Mouse (Mus musculus) intestine, embryonic 15.5 days (tissue): ENCODE results near the gene Gm20388. TPM values are rescaled to one million over a fixed set of nuclear protein-coding genes. Genes with fewer than 3 reads are reported as not detected.

Experiments used
- ATAC-seq: fragments of 200-750 bp; cut with Nextera tagmentation; 2 replicates; pipeline ENCODE4 v1.8.0; 2017; ENCODE audit warnings: moderate TSS enrichment, moderate library complexity
- H3K27ac ChIP-seq: fragments of 300-500 bp; sonication (generic); 2 replicates; pipeline ENCODE4 v1.5.1; 2015; ENCODE audit warnings: mild to moderate bottlenecking, inconsistent platforms
- H3K27me3 ChIP-seq: fragments of 300-500 bp; sonication (generic); replicated peaks from 2 replicates; pipeline ENCODE4 v1.6.1; 2015; ENCODE audit warnings: inconsistent platforms
- H3K36me3 ChIP-seq: fragments of 300-500 bp; sonication (generic); 2 replicates; pipeline ENCODE4 v1.6.1; 2015; ENCODE audit warnings: inconsistent platforms
- H3K4me1 ChIP-seq: fragments of 300-500 bp; sonication (generic); replicated peaks from 2 replicates; pipeline ENCODE4 v1.6.1; 2015; ENCODE audit warnings: inconsistent platforms
- H3K4me2 ChIP-seq: fragments of 300-500 bp; sonication (generic); replicated peaks from 2 replicates; pipeline ENCODE4 v1.6.1; 2015; ENCODE audit warnings: mild to moderate bottlenecking, inconsistent platforms
- H3K4me3 ChIP-seq: fragments of 300-500 bp; sonication (generic); replicated peaks from 2 replicates; pipeline ENCODE4 v1.5.1; 2015; ENCODE audit warnings: inconsistent platforms
- H3K9ac ChIP-seq: fragments of 300-500 bp; sonication (generic); 2 replicates; pipeline ENCODE4 v1.6.1; 2015; ENCODE audit warnings: inconsistent platforms
- H3K9me3 ChIP-seq: fragments of 300-500 bp; sonication (generic); 2 replicates; pipeline ENCODE4 v1.6.1; 2016; ENCODE audit warnings: inconsistent platforms
- WGBS: fragments of 180-500 bp; shearing (Covaris S2); methylation state at CpG from one replicate; pipeline ENCODE4 v1.1.7; 2015; 5-methylcytosine and 5-hydroxymethylcytosine counted together
- polyA plus RNA-seq: library from polyadenylated mRNA; unstranded; fragments of >200 nt; fragmentation: Nextera tagmentation; extraction: Ambion mirVana; gene quantifications from 2 replicates; pipeline ENCODE4 v1.2.1, GENCODE M21; 2015

The Gm20388 gene
- polyA plus RNA-seq, 1 experiment from 2014 or later: not detected

GRCm38 (mm10) chr8:122829396-122829795 is 2918.8 kb downstream of the Gm20388 start:
- no peaks in the 10 kb centered on the region for H3K27me3 ChIP-seq
- no peaks in the 10 kb centered on the region for H3K9me3 ChIP-seq
- H3K4me3 ChIP-seq: no peak overlapping the region
- H3K36me3 ChIP-seq: no peaks in the 10 kb centered on the region
- no peak overlapping the region for H3K4me2 ChIP-seq
- no peak overlapping the region for H3K9ac ChIP-seq
- no peak overlapping the region for H3K27ac ChIP-seq
- no peaks in the 10 kb centered on the region for H3K4me1 ChIP-seq
- no peak for ATAC-seq
- 66% methylated on average over 3 of the region's 3 CpGs for WGBS

GRCm38 (mm10) chr8:122830349-122831061 is 2919.9 kb downstream of the Gm20388 start:
- H3K4me2 ChIP-seq: no peak overlapping the region
- H3K9ac ChIP-seq: no peak overlapping the region
- WGBS: 40% methylated on average over 8 of the region's 8 CpGs
- peak; percentile 78 for ATAC-seq
- no peaks in the 10 kb centered on the region for H3K4me1 ChIP-seq
- H3K27me3 ChIP-seq: no peaks in the 10 kb centered on the region
- no peaks in the 10 kb centered on the region for H3K9me3 ChIP-seq
- H3K4me3 ChIP-seq: no peak overlapping the region
- no peak overlapping the region for H3K27ac ChIP-seq
- H3K36me3 ChIP-seq: no peaks in the 10 kb centered on the region

- Histone ChIP-seq H3K36me3 (no peaks in the 10 kb centered on the region), H3K4me3 (no peak overlapping the region), H3K9ac (no peak overlapping the region), H3K4me2 (no peak overlapping the region), H3K4me1 (no peaks in the 10 kb centered on the region), H3K9me3 (no peaks in the 10 kb centered on the region), H3K27ac (no peak overlapping the region), H3K27me3 (no peaks in the 10 kb centered on the region)
- WGBS: 87% methylated on average over 8 of the region's 8 CpGs
- ATAC-seq: no peak
These were observed 2923.8 kb downstream of the Gm20388 start for GRCm38 (mm10) chr8:122834416-122834815.

GRCm38 (mm10) chr8:122834971-122835370 is 2924.3 kb downstream of the Gm20388 start:
- H3K36me3 ChIP-seq: no peaks in the 10 kb centered on the region
- H3K4me2 ChIP-seq: no peak overlapping the region
- no peaks in the 10 kb centered on the region for H3K9me3 ChIP-seq
- no peak overlapping the region for H3K4me3 ChIP-seq
- no peak overlapping the region for H3K9ac ChIP-seq
- 33% methylated on average over 8 of the region's 8 CpGs for WGBS
- H3K27me3 ChIP-seq: no peaks in the 10 kb centered on the region
- H3K27ac ChIP-seq: no peak overlapping the region
- peak; percentile 65 for ATAC-seq
- H3K4me1 ChIP-seq: no peaks in the 10 kb centered on the region

- whole genome bisulfite sequencing: 84% methylated on average over 12 of the region's 12 CpGs
- no peak for ATAC-seq
- H3K4me1 ChIP-seq: no peaks in the 10 kb centered on the region
- H3K9me3 ChIP-seq: no peaks in the 10 kb centered on the region
- no peaks in the 10 kb centered on the region for H3K36me3 ChIP-seq
- H3K27me3 ChIP-seq: no peaks in the 10 kb centered on the region
- no peak overlapping the region for H3K9ac ChIP-seq
- H3K4me3 ChIP-seq: no peak overlapping the region
- H3K4me2 ChIP-seq: no peak overlapping the region
- no peak overlapping the region for H3K27ac ChIP-seq
These were observed 2925.6 kb downstream of the Gm20388 start for GRCm38 (mm10) chr8:122836199-122836598.

GRCm38 (mm10) chr8:122836696-122837095 is 2926.1 kb downstream of the Gm20388 start:
- H3K27ac ChIP-seq: no peak overlapping the region
- no peaks in the 10 kb centered on the region for H3K4me1 ChIP-seq
- ATAC-seq: peak; percentile 49; the same call in 1 of the 2 replicates
- H3K27me3 ChIP-seq: no peaks in the 10 kb centered on the region
- no peaks in the 10 kb centered on the region for H3K9me3 ChIP-seq
- no peak overlapping the region for H3K4me2 ChIP-seq
- 78% methylated on average over 13 of the region's 13 CpGs for WGBS
- H3K4me3 ChIP-seq: no peak overlapping the region
- H3K9ac ChIP-seq: no peak overlapping the region
- H3K36me3 ChIP-seq: no peaks in the 10 kb centered on the region

DNA sequence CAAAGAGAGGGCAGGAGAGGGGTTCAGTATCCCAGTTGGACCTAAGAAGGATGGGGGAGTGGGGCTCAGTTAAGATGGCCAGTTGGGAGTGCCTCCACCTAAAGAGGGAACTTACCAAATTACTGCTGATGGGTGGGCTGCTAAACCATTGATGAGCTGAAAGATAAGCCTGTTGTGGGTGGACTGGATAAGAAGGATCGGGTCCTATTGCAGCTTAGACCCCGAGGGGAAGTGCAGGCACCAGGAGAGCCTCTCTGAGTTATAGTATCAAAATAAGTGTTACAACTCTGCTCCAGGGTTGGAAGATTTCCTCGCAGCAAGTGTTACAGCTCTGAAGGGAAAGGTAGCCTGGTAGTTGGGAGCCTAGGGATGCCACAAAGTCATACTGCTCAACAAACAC is 2933.5 kb downstream of the Gm20388 start:
- Histone ChIP-seq H3K4me2 (no peak overlapping the region), H3K36me3 (no peaks in the 10 kb centered on the region), H3K4me1 (peaks cover 8% of the 10 kb centered on the region), H3K4me3 (no peak overlapping the region), H3K27me3 (no peaks in the 10 kb centered on the region), H3K9me3 (no peaks in the 10 kb centered on the region), H3K9ac (no peak overlapping the region), H3K27ac (no peak overlapping the region)
- ATAC-seq: no peak
- 75% methylated on average over 3 of the region's 3 CpGs for WGBS

DNA sequence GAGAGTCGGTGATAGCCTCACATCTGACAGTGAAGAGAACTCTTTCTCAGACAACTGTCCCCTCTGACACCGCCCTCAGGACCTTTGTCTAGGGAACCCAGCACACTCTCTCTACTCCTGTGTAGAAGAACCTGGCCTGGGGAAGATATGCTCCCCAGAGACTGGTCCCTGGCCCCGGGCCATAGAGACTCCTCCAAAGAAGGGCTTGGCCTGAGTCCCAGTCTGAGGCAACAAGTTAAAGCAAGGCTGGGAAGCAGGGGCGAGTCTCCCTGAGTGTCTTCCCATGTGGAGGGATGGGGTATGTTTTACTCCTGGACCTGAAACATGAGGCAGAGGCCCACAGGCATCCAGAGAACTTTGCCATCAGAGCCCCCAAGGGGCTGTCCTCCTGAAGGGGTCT is 2935.0 kb downstream of the Gm20388 start:
- Histone ChIP-seq H3K36me3 (no peaks in the 10 kb centered on the region), H3K27ac (no peak overlapping the region), H3K4me3 (no peak overlapping the region), H3K27me3 (no peaks in the 10 kb centered on the region), H3K4me2 (no peak overlapping the region), H3K4me1 (peaks cover 8% of the 10 kb centered on the region), H3K9ac (no peak overlapping the region), H3K9me3 (no peaks in the 10 kb centered on the region)
- WGBS: 65% methylated on average over 4 of the region's 4 CpGs
- 0 out of 2 replicates have a peak, but pooled peaks have one; percentile 11 for ATAC-seq

DNA sequence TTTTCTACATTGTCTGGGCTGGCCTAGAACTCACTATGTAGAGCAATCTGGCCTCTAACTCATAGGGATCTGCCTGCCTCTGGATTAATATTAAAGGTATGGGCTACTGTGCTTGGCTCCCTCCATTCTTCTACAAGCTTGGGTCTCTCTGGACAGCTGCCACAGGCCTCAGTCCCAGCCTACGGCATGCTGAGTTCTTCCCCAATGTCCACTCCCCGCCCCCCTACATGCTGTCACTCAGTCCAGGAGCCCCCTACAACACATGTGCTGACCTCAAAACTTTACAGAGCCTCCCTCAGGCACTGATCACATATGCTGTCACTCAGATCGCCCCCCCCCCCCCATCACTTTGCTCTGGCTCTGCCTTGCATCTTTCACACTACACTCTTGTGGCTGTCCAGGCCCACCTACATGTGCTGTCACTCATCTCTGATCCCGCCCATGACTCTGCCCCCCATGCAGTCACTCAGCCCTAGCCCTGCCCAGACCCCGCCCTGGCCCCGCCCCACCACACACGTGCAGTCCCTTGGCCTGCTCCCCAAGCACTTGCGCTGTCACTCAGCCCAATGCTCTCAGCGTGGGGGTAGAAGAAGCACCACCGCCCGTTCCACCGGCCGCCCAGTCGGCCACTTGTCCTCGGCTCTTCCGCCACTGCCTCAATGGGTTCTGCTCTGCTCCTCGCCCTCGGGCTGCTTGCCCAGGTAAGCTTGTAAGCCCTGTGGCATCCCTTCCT is 2937.4 kb downstream of the Gm20388 start, which contains the start of gene Cdh15:
Cdh15 (plus strand) TSS at position 138 of the 733 bp plus-strand sequence.
- no peak within 1 kb of the TSS for H3K9ac ChIP-seq
- no peaks in the 10 kb centered on the region for H3K27me3 ChIP-seq
- peak; percentile 87 for ATAC-seq
- H3K36me3 ChIP-seq: no peaks in the 10 kb centered on the region
- 19% methylated on average over 17 of the region's 18 CpGs for WGBS
- no peak within 1 kb of the TSS for H3K4me3 ChIP-seq
- H3K4me1 ChIP-seq: peaks cover 8% of the 10 kb centered on the region
- no peak within 1 kb of the TSS for H3K27ac ChIP-seq
- peak within 1 kb of the TSS; percentile 43 for H3K4me2 ChIP-seq
- no peaks in the 10 kb centered on the region for H3K9me3 ChIP-seq

- no peak overlapping the region for H3K27ac ChIP-seq
- H3K36me3 ChIP-seq: no peaks in the 10 kb centered on the region
- no peak for ATAC-seq
- peaks cover 16% of the 10 kb centered on the region for H3K4me1 ChIP-seq
- H3K9ac ChIP-seq: no peak overlapping the region
- H3K9me3 ChIP-seq: no peaks in the 10 kb centered on the region
- WGBS: 68% methylated on average over 10 of the region's 11 CpGs
- H3K4me3 ChIP-seq: no peak overlapping the region
- no peak overlapping the region for H3K4me2 ChIP-seq
- no peaks in the 10 kb centered on the region for H3K27me3 ChIP-seq
These were observed 2938.7 kb downstream of the Gm20388 start for GRCm38 (mm10) chr8:122849152-122849910.

- H3K27ac ChIP-seq: no peak overlapping the region
- H3K4me1 ChIP-seq: peaks cover 12% of the 10 kb centered on the region
- no peak overlapping the region for H3K9ac ChIP-seq
- H3K36me3 ChIP-seq: no peaks in the 10 kb centered on the region
- no peak overlapping the region for H3K4me3 ChIP-seq
- H3K27me3 ChIP-seq: no peaks in the 10 kb centered on the region
- WGBS: 71% methylated on average over 3 of the region's 3 CpGs
- H3K4me2 ChIP-seq: no peak overlapping the region
- ATAC-seq: no peak
- H3K9me3 ChIP-seq: no peaks in the 10 kb centered on the region
These were observed 2940.1 kb downstream of the Gm20388 start for GRCm38 (mm10) chr8:122850641-122851240.
